Comparison of ENCODE assay signal across 8 mouse cellular contexts in genomic region chr16:5244411-5244810, GRCm38 (mm10). TPM values are rescaled to one million over a fixed set of nuclear protein-coding genes. Genes with fewer than 3 reads are reported as not detected.
DNase-seq lines count a peak whose midpoint lies in the region; ATAC-seq and TF ChIP-seq lines count a peak whose summit lies in the region.

No protein-coding gene starts in this region.

- H3K9me3 ChIP-seq in G1E (replicated peaks), result no peaks in the 10 kb centered on the region
- no peaks in the 10 kb centered on the region for H3K9me3 ChIP-seq in intestine, postnatal 0 days (ENCODE audit: control insufficient read depth)
- H3K9me3 ChIP-seq in liver, embryonic 11.5 days (ENCODE audit: control insufficient read depth, low read length), result no peaks in the 10 kb centered on the region
- H3K9me3 ChIP-seq in neural tube, embryonic 11.5 days (ENCODE audit: control insufficient read depth, low read length), result no peaks in the 10 kb centered on the region

- ATAC-seq in G1E (ENCODE audit: extremely low read depth, insufficient number of reproducible peaks, low FRiP score, poor library complexity, severe bottlenecking), result no peak
- ATAC-seq in intestine, postnatal 0 days, result no peak; the same call in 1 of the 2 replicates
- ATAC-seq in liver, embryonic 11.5 days (replicated peaks; ENCODE audit: low FRiP score), result peak; percentile 67
- 0 out of 2 replicates have a peak, but pooled peaks have one; percentile 23 for ATAC-seq in neural tube, embryonic 11.5 days (ENCODE audit: insufficient read depth, low FRiP score, low TSS enrichment)

- no peak overlapping the region for H3K9ac ChIP-seq in intestine, postnatal 0 days (ENCODE audit: low read depth, low read length)
- H3K9ac ChIP-seq in liver, embryonic 11.5 days (ENCODE audit: low read depth, low read length), result no peak overlapping the region
- H3K9ac ChIP-seq in neural tube, embryonic 11.5 days (ENCODE audit: low read length), result no peak overlapping the region

- no peak overlapping the region for H3K27ac ChIP-seq in intestine, postnatal 0 days (ENCODE audit: low read depth, low read length)
- no peak overlapping the region for H3K27ac ChIP-seq in liver, embryonic 11.5 days (ENCODE audit: low read depth, low read length)
- H3K27ac ChIP-seq in neural tube, embryonic 11.5 days (ENCODE audit: low read depth, low read length), result no peak overlapping the region

- 41% methylated on average over 7 of the region's 7 CpGs for WGBS in intestine, postnatal 0 days
- 41% methylated on average over 7 of the region's 7 CpGs for WGBS in liver, embryonic 11.5 days
- 31% methylated on average over 7 of the region's 7 CpGs for WGBS in neural tube, embryonic 11.5 days

- DNase-seq in 3134 (ENCODE audit: extremely low read depth, insufficient read length, low spot score) (peak; percentile 51), G1E (ENCODE audit: low spot score) (peak; percentile 50)
- peak; percentile 53 for DNase-seq in cerebellum, adult 9-10 months
- DNase-seq in gastrocnemius, postnatal 10 days, result peak; percentile 66
- no peak for DNase-seq in liver, embryonic 11.5 days (ENCODE audit: low spot score)
- peak; percentile 67 for DNase-seq in neural tube, embryonic 11.5 days (ENCODE audit: low spot score)
- DNase-seq in thymus, postnatal 10 days (ENCODE audit: low spot score in 2 of 2), result peak; percentile 18 to 64

- H3K4me2 ChIP-seq in intestine, postnatal 0 days (replicated peaks; ENCODE audit: low read depth), result no peak overlapping the region
- H3K4me2 ChIP-seq in liver, embryonic 11.5 days, result no peak overlapping the region
- H3K4me2 ChIP-seq in neural tube, embryonic 11.5 days (ENCODE audit: low read depth), result no peak overlapping the region

- H3K4me1 ChIP-seq in G1E (ENCODE audit: insufficient read depth, low read depth, low read length), result peaks cover 8% of the 10 kb centered on the region; the same call in 1 of the 2 replicates
- H3K4me1 ChIP-seq in intestine, postnatal 0 days (replicated peaks; ENCODE audit: control insufficient read depth, insufficient read depth, low read length), result no peaks in the 10 kb centered on the region
- H3K4me1 ChIP-seq in liver, embryonic 11.5 days (replicated peaks; ENCODE audit: control insufficient read depth, insufficient read depth, low read length), result no peaks in the 10 kb centered on the region
- no peaks in the 10 kb centered on the region for H3K4me1 ChIP-seq in neural tube, embryonic 11.5 days (ENCODE audit: control insufficient read depth, insufficient read depth, low read length)

- no peaks in the 10 kb centered on the region for H3K27me3 ChIP-seq in G1E (ENCODE audit: insufficient read depth, low read length)
- H3K27me3 ChIP-seq in intestine, postnatal 0 days (replicated peaks; ENCODE audit: control insufficient read depth, insufficient read depth, low read length), result no peaks in the 10 kb centered on the region
- no peaks in the 10 kb centered on the region for H3K27me3 ChIP-seq in liver, embryonic 11.5 days (replicated peaks; ENCODE audit: control insufficient read depth, insufficient read depth, low read length)
- H3K27me3 ChIP-seq in neural tube, embryonic 11.5 days (ENCODE audit: control insufficient read depth, insufficient read depth, low read length), result no peaks in the 10 kb centered on the region

- peak; percentile 69 for TF ChIP-seq CTCF in G1E (IDR thresholded peaks at IDR 0.05; ENCODE audit: low read depth, low read length)
- TF ChIP-seq CTCF in intestine, postnatal 0 days (IDR thresholded peaks at IDR 0.05; ENCODE audit: low read depth), result peak; percentile 88

- H3K4me3 ChIP-seq in G1E (ENCODE audit: low read depth, low read length), result no peak overlapping the region
- no peak overlapping the region for H3K4me3 ChIP-seq in intestine, postnatal 0 days (ENCODE audit: low read depth, low read length)
- H3K4me3 ChIP-seq in liver, embryonic 11.5 days (ENCODE audit: low read depth, low read length), result no peak overlapping the region
- H3K4me3 ChIP-seq in neural tube, embryonic 11.5 days (ENCODE audit: low read depth, low read length), result no peak overlapping the region

- peaks cover 98% of the 10 kb centered on the region for H3K36me3 ChIP-seq in G1E (replicated peaks)
- H3K36me3 ChIP-seq in intestine, postnatal 0 days (ENCODE audit: control insufficient read depth, insufficient read depth), result peaks cover 77% of the 10 kb centered on the region
- peaks cover 38% of the 10 kb centered on the region for H3K36me3 ChIP-seq in liver, embryonic 11.5 days (ENCODE audit: control insufficient read depth, insufficient read depth, low read length)
- peaks cover 5% of the 10 kb centered on the region for H3K36me3 ChIP-seq in neural tube, embryonic 11.5 days (ENCODE audit: control insufficient read depth, insufficient read depth, low read length)

RNA-seq across cellular contexts. Expression of gene Alg1, which starts 11.0 kb away (rescaled TPM):
- total RNA-seq in G1E (2014; fragmentation: Nextera tagmentation) (13.4 and 16.7 TPM in 2 replicates), G1E (2017) (19.6 and 20.2 TPM in 2 replicates)
- polyA plus RNA-seq in G1E (2012), result 4.3 and 5.3 TPM in 2 replicates
- total RNA-seq in gastrocnemius, postnatal 10 days (2021), result 10 to 100 TPM; 12.0 to 13.8 TPM
- 26.2 and 26.9 TPM in 2 replicates for polyA plus RNA-seq in intestine, postnatal 0 days (2015; fragmentation: Nextera tagmentation; extraction: Ambion mirVana)
- polyA plus RNA-seq in liver, embryonic 11.5 days (2014; fragmentation: Nextera tagmentation; extraction: Ambion mirVana), result 25.8 and 31.5 TPM in 2 replicates
- polyA plus RNA-seq in neural tube, embryonic 11.5 days (2014; fragmentation: Nextera tagmentation; extraction: Ambion mirVana), result 26.1 and 26.9 TPM in 2 replicates

RNA-seq across cellular contexts. Expression of gene Eef2kmt, which starts 11.4 kb away (rescaled TPM):
- 21.2 and 29.9 TPM in 2 replicates for total RNA-seq in G1E (2014; fragmentation: Nextera tagmentation)
- total RNA-seq in G1E (2017), result 20.3 and 24.5 TPM in 2 replicates
- polyA plus RNA-seq in G1E (2012), result 2.7 and 3.6 TPM in 2 replicates
- 10 to 100 TPM in 1 of 2 experiments, 1 to 10 TPM in 1; 9.7 to 13.4 TPM for total RNA-seq in gastrocnemius, postnatal 10 days (2021)
- polyA plus RNA-seq in intestine, postnatal 0 days (2015; fragmentation: Nextera tagmentation; extraction: Ambion mirVana), result 17.9 and 18.5 TPM in 2 replicates
- polyA plus RNA-seq in liver, embryonic 11.5 days (2014; fragmentation: Nextera tagmentation; extraction: Ambion mirVana), result 31.5 and 31.6 TPM in 2 replicates
- 10.6 and 15.2 TPM in 2 replicates for polyA plus RNA-seq in neural tube, embryonic 11.5 days (2014; fragmentation: Nextera tagmentation; extraction: Ambion mirVana)

RNA-seq across cellular contexts. Expression of gene AU021092, which starts 22.3 kb away (rescaled TPM):
- total RNA-seq in G1E (2014; fragmentation: Nextera tagmentation) (not detected in 2 replicates), G1E (2017) (not detected in 2 replicates)
- polyA plus RNA-seq in G1E (2012), result not detected in 2 replicates
- 1 to 10 TPM; 6.1 to 6.2 TPM for total RNA-seq in gastrocnemius, postnatal 10 days (2021)
- 3.9 and 4.0 TPM in 2 replicates for polyA plus RNA-seq in intestine, postnatal 0 days (2015; fragmentation: Nextera tagmentation; extraction: Ambion mirVana)
- polyA plus RNA-seq in liver, embryonic 11.5 days (2014; fragmentation: Nextera tagmentation; extraction: Ambion mirVana), result 0.27 and 0.65 TPM in 2 replicates
- polyA plus RNA-seq in neural tube, embryonic 11.5 days (2014; fragmentation: Nextera tagmentation; extraction: Ambion mirVana), result 5.2 and 6.5 TPM in 2 replicates

RNA-seq across cellular contexts. Expression of gene Nagpa, which starts 40.6 kb away (rescaled TPM):
- 9.7 and 12.3 TPM in 2 replicates for total RNA-seq in G1E (2014; fragmentation: Nextera tagmentation)
- 31.3 and 31.6 TPM in 2 replicates for total RNA-seq in G1E (2017)
- 21.6 and 22.0 TPM in 2 replicates for polyA plus RNA-seq in G1E (2012)
- total RNA-seq in gastrocnemius, postnatal 10 days (2021), result 1 to 10 TPM; 6.6 to 7.0 TPM
- polyA plus RNA-seq in intestine, postnatal 0 days (2015; fragmentation: Nextera tagmentation; extraction: Ambion mirVana), result 19.6 and 20.6 TPM in 2 replicates
- 29.2 and 30.0 TPM in 2 replicates for polyA plus RNA-seq in liver, embryonic 11.5 days (2014; fragmentation: Nextera tagmentation; extraction: Ambion mirVana)
- 13.6 and 16.9 TPM in 2 replicates for polyA plus RNA-seq in neural tube, embryonic 11.5 days (2014; fragmentation: Nextera tagmentation; extraction: Ambion mirVana)

Comparison
In these comparisons a context has a peak if more than half of its experiments do, and no peak if none do; other contexts are left out.
1. ATAC-seq: peak in liver, embryonic 11.5 days (single experiment) and neural tube, embryonic 11.5 days (single experiment); none in G1E (single experiment) and intestine, postnatal 0 days (single experiment).